Mouse (Mus musculus) neural tube, embryonic 15.5 days (tissue): ENCODE data around the gene Adprhl1. TPM values are rescaled to one million over a fixed set of nuclear protein-coding genes. Genes with fewer than 3 reads are reported as not detected.

Experiments used
- ATAC-seq: fragments of 200-750 bp; cut with Nextera tagmentation; 2 replicates; pipeline ENCODE4 v1.8.0; 2017; ENCODE audit warnings: mild to moderate bottlenecking, moderate TSS enrichment, moderate library complexity; ENCODE audit not compliant: low FRiP score
- H3K27ac ChIP-seq: fragments of 300-500 bp; sonication (generic); replicated peaks from 2 replicates; pipeline ENCODE4 v1.5.1; 2015; ENCODE audit warnings: mild to moderate bottlenecking, inconsistent platforms
- H3K27me3 ChIP-seq: fragments of 300-500 bp; sonication (generic); replicated peaks from 2 replicates; pipeline ENCODE4 v1.6.1; 2015; ENCODE audit warnings: inconsistent platforms
- H3K36me3 ChIP-seq: fragments of 300-500 bp; sonication (generic); 2 replicates; pipeline ENCODE4 v1.6.1; 2015; ENCODE audit warnings: inconsistent platforms
- H3K4me1 ChIP-seq: fragments of 300-500 bp; sonication (generic); 2 replicates; pipeline ENCODE4 v1.6.1; 2015; ENCODE audit warnings: inconsistent platforms
- H3K4me2 ChIP-seq: fragments of 300-500 bp; sonication (generic); 2 replicates; pipeline ENCODE4 v1.6.1; 2015; ENCODE audit warnings: inconsistent platforms, mild to moderate bottlenecking, moderate library complexity
- H3K4me3 ChIP-seq: fragments of 300-500 bp; sonication (generic); replicated peaks from 2 replicates; pipeline ENCODE4 v1.5.1; 2015; ENCODE audit warnings: mild to moderate bottlenecking, inconsistent platforms
- H3K9ac ChIP-seq: fragments of 300-500 bp; sonication (generic); replicated peaks from 2 replicates; pipeline ENCODE4 v1.6.1; 2015; ENCODE audit warnings: mild to moderate bottlenecking, inconsistent platforms
- H3K9me3 ChIP-seq: fragments of 300-500 bp; sonication (generic); replicated peaks from 2 replicates; pipeline ENCODE4 v1.6.1; 2016; ENCODE audit warnings: inconsistent platforms
- WGBS: fragments of 180-500 bp; shearing (Covaris S2); methylation state at CpG from one replicate; pipeline ENCODE4 v1.1.7; 2015; ENCODE audit warnings: mixed read lengths; 5-methylcytosine and 5-hydroxymethylcytosine counted together
- polyA plus RNA-seq: library from polyadenylated mRNA; unstranded; fragments of >200 nt; fragmentation: Nextera tagmentation; extraction: Ambion mirVana; gene quantifications from 2 replicates; pipeline ENCODE4 v1.2.1, GENCODE M21; 2015

Adprhl1 gene
- 1.1 and 1.8 TPM in 2 replicates for polyA plus RNA-seq

DNA sequence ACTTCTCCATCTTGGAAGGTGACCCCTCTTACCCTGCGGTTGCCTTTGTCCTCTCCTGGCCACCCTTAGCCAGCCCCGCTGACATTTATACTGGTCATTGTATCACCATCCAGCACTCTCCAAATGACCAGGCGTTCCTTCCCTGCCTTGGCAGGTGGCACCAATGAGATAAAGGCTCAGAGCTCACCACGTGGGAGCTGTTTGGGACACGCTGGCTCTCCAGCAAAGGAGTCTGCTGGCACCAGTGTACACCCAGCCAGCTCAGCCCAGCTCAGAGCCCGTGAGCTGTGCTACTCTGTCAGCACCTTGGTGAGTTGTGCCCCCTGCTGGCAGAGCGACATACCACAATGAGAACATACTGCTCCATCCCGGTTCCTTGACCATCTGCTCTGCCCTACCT lies at the start of gene Adprhl1:
Gene Adprhl1 (minus strand): TSS at position 144 of the 400 bp plus-strand sequence.
- Histone ChIP-seq H3K27me3 (no peaks in the 10 kb centered on the region), H3K4me2 (no peak within 1 kb of the TSS), H3K4me1 (no peaks in the 10 kb centered on the region; the same call in 1 of the 2 replicates), H3K9me3 (no peaks in the 10 kb centered on the region), H3K9ac (no peak within 1 kb of the TSS), H3K4me3 (no peak within 1 kb of the TSS), H3K27ac (no peak within 1 kb of the TSS), H3K36me3 (peaks cover 36% of the 10 kb centered on the region)
- WGBS: 31% methylated on average over 8 of the region's 8 CpGs
- peak; percentile 73 for ATAC-seq

DNA sequence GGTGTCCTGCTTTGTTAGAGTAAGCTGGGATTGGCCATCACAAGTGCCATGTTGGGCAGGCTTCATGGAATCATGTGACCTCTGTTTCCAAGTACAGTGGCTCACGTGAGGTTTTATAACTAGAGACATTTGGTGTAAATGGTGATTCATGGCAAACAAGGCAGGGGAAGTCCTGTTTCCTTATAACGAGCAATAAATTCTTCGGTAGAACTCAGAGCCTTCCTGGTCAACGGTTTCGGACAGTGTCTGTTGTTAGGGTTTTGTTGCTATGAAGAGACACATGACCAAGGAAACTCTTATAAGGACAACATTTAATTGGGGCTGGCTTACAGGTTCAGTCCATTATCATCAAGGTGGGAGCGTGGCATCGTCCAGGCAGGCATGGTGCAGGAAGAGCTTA lies 47.1 kb upstream of the Adprhl1 start:
- H3K27me3 ChIP-seq: no peaks in the 10 kb centered on the region
- H3K9me3 ChIP-seq: no peaks in the 10 kb centered on the region
- 95% methylated on average over 7 of the region's 7 CpGs for WGBS
- no peak overlapping the region for H3K4me2 ChIP-seq
- no peak overlapping the region for H3K27ac ChIP-seq
- H3K4me3 ChIP-seq: no peak overlapping the region
- peaks cover 86% of the 10 kb centered on the region for H3K36me3 ChIP-seq
- no peak overlapping the region for H3K9ac ChIP-seq
- no peaks in the 10 kb centered on the region for H3K4me1 ChIP-seq
- ATAC-seq: no peak

DNA sequence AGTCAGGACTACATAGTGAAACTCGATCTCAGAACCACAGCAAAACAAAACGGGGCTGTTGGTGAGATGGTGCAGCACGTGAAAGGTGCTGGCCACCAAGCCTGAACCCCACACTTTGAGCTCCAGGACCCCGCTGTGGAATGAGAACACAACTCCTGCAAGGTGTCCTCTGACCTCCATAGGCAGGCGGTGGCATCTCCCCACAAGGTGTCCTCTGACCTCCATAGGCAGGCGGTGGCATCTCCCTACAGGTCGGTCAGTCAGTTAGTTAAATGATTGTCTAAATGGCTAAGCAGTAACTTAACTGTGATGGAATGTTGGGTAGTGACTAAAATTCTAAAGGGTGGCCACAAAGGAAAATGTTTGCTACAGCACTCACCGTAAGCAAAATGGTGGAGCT lies 45.6 kb upstream of the Adprhl1 start:
- ATAC-seq: no peak
- no peaks in the 10 kb centered on the region for H3K9me3 ChIP-seq
- WGBS: 95% methylated on average over 8 of the region's 8 CpGs
- no peak overlapping the region for H3K4me3 ChIP-seq
- peaks cover 86% of the 10 kb centered on the region for H3K36me3 ChIP-seq
- no peaks in the 10 kb centered on the region for H3K27me3 ChIP-seq
- H3K4me2 ChIP-seq: no peak overlapping the region
- H3K9ac ChIP-seq: no peak overlapping the region
- H3K4me1 ChIP-seq: no peaks in the 10 kb centered on the region
- no peak overlapping the region for H3K27ac ChIP-seq

DNA sequence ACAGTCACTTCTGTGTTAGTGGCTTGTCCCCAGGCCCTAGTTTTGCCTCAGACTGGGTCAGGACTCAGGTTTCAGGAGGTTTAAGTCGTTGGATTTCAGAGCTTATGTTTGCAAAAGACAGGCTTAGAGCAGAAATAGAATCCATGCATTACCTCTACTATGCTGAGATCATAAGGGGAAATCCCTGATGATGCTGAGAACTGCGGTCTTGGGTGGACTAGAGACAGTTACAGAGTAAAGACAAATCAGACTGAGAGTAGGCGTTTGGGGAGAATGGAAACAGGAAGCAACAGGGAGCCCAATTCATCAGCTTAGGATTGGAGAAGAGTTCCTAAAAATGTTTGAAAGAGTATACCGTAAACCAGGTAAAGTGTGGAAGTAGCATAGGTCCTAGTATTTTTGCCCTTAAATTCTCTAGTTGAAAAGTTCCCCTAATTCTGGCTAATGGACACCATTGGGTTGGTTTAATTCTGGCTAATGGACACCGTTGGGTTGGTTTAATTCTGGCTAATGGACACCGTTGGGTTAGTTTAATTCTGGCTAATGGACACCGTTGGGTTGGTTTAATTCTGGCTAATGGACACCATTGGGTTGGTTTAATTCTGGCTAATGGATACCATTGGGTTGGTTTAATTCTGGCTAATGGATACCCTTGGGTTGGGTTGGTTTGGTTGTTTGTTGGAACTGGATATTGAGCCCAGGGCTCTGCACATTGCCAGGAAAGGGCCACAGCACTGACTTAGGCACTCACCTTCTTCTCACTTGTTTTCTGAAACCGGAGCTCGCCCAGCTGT lies 39.9 kb upstream of the Adprhl1 start:
- H3K36me3 ChIP-seq: peaks cover 60% of the 10 kb centered on the region
- H3K4me3 ChIP-seq: no peak overlapping the region
- 95% methylated on average over 9 of the region's 9 CpGs for WGBS

DNA sequence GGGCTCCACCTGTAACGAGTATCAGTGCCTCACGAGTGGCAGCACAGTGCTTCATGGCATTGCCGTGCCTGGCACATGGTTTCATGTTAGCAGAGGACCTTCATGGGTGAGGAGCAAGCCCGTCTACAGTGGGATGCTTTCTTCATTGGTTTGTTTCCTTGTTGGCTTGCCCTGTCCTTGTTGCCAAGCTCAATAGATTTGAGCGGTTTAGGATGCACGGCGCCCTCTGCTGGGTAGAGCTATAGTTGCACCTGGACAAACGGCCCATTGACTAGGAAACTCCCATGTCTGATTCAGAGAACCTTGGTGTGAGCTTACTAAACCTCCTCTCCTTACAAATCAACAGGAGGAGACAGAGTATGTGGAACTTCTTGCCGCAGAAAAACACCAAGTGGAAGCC lies 38.4 kb upstream of the Adprhl1 start:
- Histone ChIP-seq H3K4me1 (peaks cover 16% of the 10 kb centered on the region), H3K9ac (no peak overlapping the region), H3K27me3 (no peaks in the 10 kb centered on the region), H3K9me3 (no peaks in the 10 kb centered on the region), H3K27ac (no peak overlapping the region), H3K4me3 (no peak overlapping the region), H3K4me2 (no peak overlapping the region), H3K36me3 (peaks cover 52% of the 10 kb centered on the region)
- 29% methylated on average over 9 of the region's 9 CpGs for WGBS
- no peak for ATAC-seq

More for the DNA sequence above, 39.9 kb upstream of the Adprhl1 start:
- peaks cover 11% of the 10 kb centered on the region for H3K4me1 ChIP-seq
- ATAC-seq: no peak
- no peaks in the 10 kb centered on the region for H3K27me3 ChIP-seq
- H3K4me2 ChIP-seq: no peak overlapping the region
- H3K9ac ChIP-seq: no peak overlapping the region
- H3K9me3 ChIP-seq: no peaks in the 10 kb centered on the region
- H3K27ac ChIP-seq: no peak overlapping the region

DNA sequence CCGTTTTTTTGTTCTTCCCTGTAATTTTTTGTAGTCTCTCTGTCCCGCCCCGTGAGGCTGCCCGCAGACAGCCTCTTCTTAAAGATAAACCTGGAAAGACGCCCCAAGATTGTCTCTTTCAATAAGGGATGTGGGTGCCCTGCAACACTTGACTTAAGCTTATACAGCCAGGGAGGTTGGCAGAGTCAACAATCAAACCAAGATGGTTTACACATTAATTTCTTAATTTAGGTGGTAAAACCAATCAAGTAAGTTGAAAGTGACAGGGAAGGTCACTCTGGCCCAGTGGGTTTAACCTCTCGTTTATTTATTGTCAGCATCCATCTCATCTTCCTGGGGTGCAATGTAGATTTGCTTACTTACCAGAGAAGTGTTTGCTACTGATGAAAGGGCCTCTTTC lies 34.7 kb upstream of the Adprhl1 start:
- Histone ChIP-seq H3K9me3 (no peaks in the 10 kb centered on the region), H3K4me2 (peak overlapping the region; percentile 91), H3K27me3 (no peaks in the 10 kb centered on the region), H3K36me3 (peaks cover 17% of the 10 kb centered on the region), H3K4me1 (peaks cover 30% of the 10 kb centered on the region), H3K9ac (peak overlapping the region; percentile 77), H3K4me3 (peak overlapping the region; percentile 96), H3K27ac (peak overlapping the region; percentile 92)
- ATAC-seq: no peak
- whole genome bisulfite sequencing: 4% methylated on average over 6 of the region's 6 CpGs

DNA sequence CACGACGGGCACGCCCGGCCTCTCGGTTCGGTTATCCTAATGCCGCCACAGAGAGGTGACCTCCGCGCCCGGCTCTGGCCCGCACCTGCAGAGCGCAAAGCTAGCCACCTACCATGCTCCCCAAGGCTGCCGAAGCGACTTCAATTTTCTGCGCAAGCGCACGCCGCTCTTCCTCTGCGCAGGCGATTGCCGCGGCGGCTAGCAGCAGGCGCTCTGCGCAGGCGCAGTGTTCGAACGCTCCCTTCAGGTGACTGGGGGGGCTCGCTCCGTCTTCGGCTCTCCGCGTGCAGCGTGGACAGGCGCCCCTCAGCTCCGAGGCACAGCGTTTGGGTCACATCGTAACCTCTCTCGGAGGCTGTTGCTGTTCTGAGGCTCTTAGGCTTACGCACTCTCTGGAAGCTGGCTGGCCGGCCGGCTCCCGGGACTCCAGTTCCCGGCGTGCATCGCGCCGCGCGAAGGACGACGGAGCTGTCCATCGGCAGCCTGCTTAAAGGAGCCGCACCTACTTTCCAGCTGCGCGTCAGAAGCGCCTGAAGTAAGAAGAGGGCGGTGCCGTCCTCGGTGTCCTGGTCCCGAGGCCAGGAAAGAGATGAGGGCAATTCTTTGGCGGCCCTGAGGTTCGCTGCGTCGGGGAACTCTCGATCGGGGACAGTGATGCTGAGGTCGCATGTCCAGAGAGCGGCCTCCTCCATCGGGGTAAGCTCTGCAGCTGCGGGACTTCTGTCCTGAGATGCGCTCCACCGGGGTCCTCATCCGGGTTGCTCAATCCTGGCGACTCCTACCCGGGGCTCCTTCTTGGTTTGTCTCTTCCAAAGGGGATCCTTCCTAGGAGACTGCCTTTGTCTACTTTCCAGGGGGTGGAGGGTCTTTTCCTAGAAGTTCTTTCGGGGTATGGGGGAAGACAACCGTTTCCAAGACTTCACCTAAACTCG lies 34.0 kb upstream of the Adprhl1 start, which contains the start of the genes Dcun1d2 and Tmco3:
Gene Dcun1d2 (minus strand): TSS at position 440 of the 932 bp plus-strand sequence.
Gene Tmco3 (plus strand): TSS at position 499 of the 932 bp plus-strand sequence.
- ATAC-seq: peak; percentile 95
- Histone ChIP-seq H3K27ac (peak within 1 kb of the TSS; percentile 92), H3K27me3 (no peaks in the 10 kb centered on the region), H3K4me3 (peak within 1 kb of the TSS; percentile 96), H3K4me2 (peak within 1 kb of the TSS; percentile 91), H3K9me3 (no peaks in the 10 kb centered on the region), H3K9ac (peak within 1 kb of the TSS; percentile 77), H3K36me3 (peaks cover 13% of the 10 kb centered on the region), H3K4me1 (peaks cover 30% of the 10 kb centered on the region)
- under 1% methylated on average over 79 of the region's 79 CpGs for WGBS

DNA sequence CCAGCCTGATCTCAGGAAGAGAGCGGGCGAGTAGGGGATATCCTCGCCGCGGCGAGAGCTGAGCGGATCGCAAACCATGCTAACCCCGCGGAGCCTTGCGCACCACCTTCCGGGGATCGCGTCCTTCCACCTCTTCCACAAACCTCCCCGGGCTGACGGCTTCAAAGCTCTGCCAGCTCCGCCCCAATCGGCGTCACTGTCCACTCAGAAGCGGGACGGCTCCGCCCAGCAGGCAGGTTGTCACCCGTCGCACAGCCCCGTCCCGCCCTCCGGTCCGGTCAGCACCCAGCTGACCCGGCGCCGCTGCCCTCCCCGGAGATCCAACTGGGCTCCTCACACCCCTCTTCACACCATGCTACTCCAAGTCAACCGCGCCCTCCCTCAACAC lies 33.3 kb upstream of the Adprhl1 start:
- WGBS: under 1% methylated on average over 33 of the region's 34 CpGs
- ATAC-seq: peak; percentile 76
- Histone ChIP-seq H3K9ac (peak overlapping the region; percentile 77), H3K4me1 (peaks cover 30% of the 10 kb centered on the region), H3K9me3 (no peaks in the 10 kb centered on the region), H3K27me3 (no peaks in the 10 kb centered on the region), H3K36me3 (peaks cover 8% of the 10 kb centered on the region; the same call in 1 of the 2 replicates), H3K27ac (peak overlapping the region; percentile 92), H3K4me3 (peak overlapping the region; percentile 96), H3K4me2 (peak overlapping the region; percentile 91)

DNA sequence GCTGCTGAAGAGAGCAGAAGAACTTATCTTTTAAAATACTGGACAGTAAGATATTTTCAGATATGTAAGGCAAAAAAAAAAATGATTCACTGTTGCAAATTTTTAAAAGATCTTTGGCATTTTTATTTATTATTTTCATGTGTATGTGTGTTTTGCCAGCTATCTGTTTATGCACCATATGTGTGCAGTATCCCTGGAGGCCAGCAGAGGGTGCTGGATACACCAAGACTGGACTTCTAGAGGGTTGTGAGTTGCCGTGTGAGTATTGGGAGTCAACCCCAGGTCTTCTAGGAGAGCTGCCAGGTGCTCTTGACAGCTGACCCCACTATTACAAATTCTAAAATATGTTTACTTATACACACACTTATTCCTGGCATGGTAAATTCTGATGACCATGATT lies 29.2 kb upstream of the Adprhl1 start:
- Histone ChIP-seq H3K9ac (no peak overlapping the region), H3K4me3 (no peak overlapping the region), H3K36me3 (no peaks in the 10 kb centered on the region), H3K9me3 (no peaks in the 10 kb centered on the region), H3K4me1 (peaks cover 15% of the 10 kb centered on the region), H3K4me2 (no peak overlapping the region), H3K27ac (no peak overlapping the region), H3K27me3 (no peaks in the 10 kb centered on the region)
- ATAC-seq: no peak
- 90% methylated on average over 1 of the region's 1 CpGs for WGBS

DNA sequence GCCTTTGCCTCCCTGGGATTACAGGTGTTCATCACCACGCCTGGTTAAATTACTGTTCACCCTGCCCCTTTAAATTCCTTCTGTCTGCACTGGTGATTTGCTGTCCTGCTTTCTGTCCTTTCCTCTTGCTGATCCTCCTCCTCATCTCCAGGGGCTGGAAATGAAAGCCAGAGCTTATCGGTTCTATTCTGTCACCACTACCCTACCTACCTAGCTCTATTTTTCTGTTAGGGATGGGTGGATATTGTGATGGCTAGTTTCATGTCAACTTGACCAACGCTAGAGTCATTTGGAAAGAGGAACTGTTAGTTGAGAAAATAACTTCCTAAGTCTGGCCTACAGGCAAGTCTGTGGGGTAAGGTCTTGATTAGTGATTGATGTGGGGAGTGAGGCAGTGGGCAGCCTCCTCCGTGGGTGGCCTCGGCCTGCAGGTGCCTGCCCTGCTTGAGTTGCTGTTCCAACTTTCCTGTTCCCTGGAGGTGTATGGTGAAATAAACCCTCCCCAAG lies 23.0 kb upstream of the Adprhl1 start:
- Histone ChIP-seq H3K9me3 (no peaks in the 10 kb centered on the region), H3K27ac (no peak overlapping the region), H3K4me1 (no peaks in the 10 kb centered on the region), H3K4me2 (no peak overlapping the region), H3K27me3 (no peaks in the 10 kb centered on the region), H3K36me3 (peaks cover 28% of the 10 kb centered on the region), H3K4me3 (no peak overlapping the region), H3K9ac (no peak overlapping the region)
- whole genome bisulfite sequencing: 87% methylated on average over 5 of the region's 5 CpGs
- ATAC-seq: no peak

DNA sequence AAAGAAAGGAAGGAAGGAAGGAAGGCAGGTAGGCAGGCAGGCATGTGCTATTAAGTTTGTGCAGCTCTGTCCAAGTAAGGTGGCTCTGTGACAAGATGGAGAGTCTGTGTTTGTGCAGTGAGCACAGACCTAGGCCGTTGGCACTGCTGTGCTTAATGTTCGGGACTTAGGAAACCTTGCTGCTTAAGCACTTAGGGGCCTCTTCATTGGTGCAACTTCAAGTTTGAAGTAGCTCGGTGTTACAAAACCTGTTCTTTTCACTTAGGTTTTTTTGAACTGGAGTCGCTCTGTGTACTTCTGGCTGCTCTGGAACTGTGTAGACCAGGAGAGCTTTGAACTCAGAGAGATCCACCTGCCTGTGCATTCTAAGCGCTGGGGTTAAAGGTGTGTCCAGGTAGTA lies 18.9 kb upstream of the Adprhl1 start:
- no peaks in the 10 kb centered on the region for H3K4me1 ChIP-seq
- no peak overlapping the region for H3K27ac ChIP-seq
- H3K27me3 ChIP-seq: no peaks in the 10 kb centered on the region
- peaks cover 62% of the 10 kb centered on the region for H3K36me3 ChIP-seq
- H3K9me3 ChIP-seq: no peaks in the 10 kb centered on the region
- H3K4me2 ChIP-seq: no peak overlapping the region
- no peak overlapping the region for H3K4me3 ChIP-seq
- WGBS: 90% methylated on average over 5 of the region's 5 CpGs
- ATAC-seq: no peak
- H3K9ac ChIP-seq: no peak overlapping the region
